In genomic region chr9:118228691-118229427, GRCm38 (mm10) we compare ENCODE assay signal across 12 mouse cellular contexts.
DNase-seq lines count a peak whose midpoint lies in the region; ATAC-seq lines count a peak whose summit lies in the region.
"Had no signal": no experiment of that assay in that cellular context is flagged by ENCODE, and none has a peak within 500 bp of the region (broad histone marks: within the 10 kb centered on the region; RNA-seq: fewer than 3 reads in every experiment).

No protein-coding gene starts in this region.

- H3K9ac ChIP-seq in forebrain, embryonic 12.5 days: no peak overlapping the region
- H3K9ac ChIP-seq: lung, embryonic 14.5 days had no signal

- DNase-seq in CD4-positive, CD25-positive, alpha-beta regulatory T cell, adult 2 months (ENCODE audit: low read depth, low spot score): peak; percentile 10
- DNase-seq in cerebellum, adult 11 months: peak; percentile 89
- DNase-seq in induced T-regulatory cell, adult 2 months (ENCODE audit: low read depth): peak; percentile 9
- no peak for DNase-seq in frontal cortex, postnatal 10 days (ENCODE audit: low spot score in 2 of 2)
- DNase-seq in thymus, postnatal 10 days (ENCODE audit: low spot score in 2 of 2): no peak
- DNase-seq in right cerebral cortex, postnatal 25 days: no peak
- DNase-seq: gastrocnemius, postnatal 25 days; lung, embryonic 14.5 days had no signal

- no peak overlapping the region for H3K4me3 ChIP-seq in forebrain, embryonic 12.5 days (replicated peaks)

- H3K4me1 ChIP-seq in forebrain, embryonic 12.5 days: peaks cover 22% of the 10 kb centered on the region

- no peak overlapping the region for H3K4me2 ChIP-seq in forebrain, embryonic 12.5 days
- H3K4me2 ChIP-seq: lung, embryonic 14.5 days had no signal

- ATAC-seq in CD4-positive, CD25-positive, alpha-beta regulatory T cell, adult 4 months: no peak
- peak; percentile 71; the same call in 1 of the 2 replicates for ATAC-seq in forebrain, embryonic 12.5 days (ENCODE audit: low FRiP score)

- 53% methylated on average over 19 of the region's 19 CpGs for WGBS in forebrain, embryonic 12.5 days

- H3K27me3 ChIP-seq in forebrain, embryonic 12.5 days: no peaks in the 10 kb centered on the region

- no peaks in the 10 kb centered on the region for H3K9me3 ChIP-seq in forebrain, embryonic 12.5 days

- H3K27ac ChIP-seq in forebrain, embryonic 12.5 days: peak overlapping the region; percentile 51
- H3K27ac ChIP-seq: kidney, postnatal 0 days; stomach, postnatal 0 days had no signal

- H3K36me3 ChIP-seq in forebrain, embryonic 12.5 days (replicated peaks): no peaks in the 10 kb centered on the region

Comparison
In these comparisons a context has a peak if more than half of its experiments do, and no peak if none do; other contexts are left out.
1. DNase-seq: peak in CD4-positive, CD25-positive, alpha-beta regulatory T cell, adult 2 months (single experiment), cerebellum, adult 11 months (single experiment) and induced T-regulatory cell, adult 2 months (single experiment); none in frontal cortex, postnatal 10 days (0 of 2), thymus, postnatal 10 days (0 of 2) and right cerebral cortex, postnatal 25 days (single experiment).